Mouse (Mus musculus) mouse trophoblast stem cell (cell line): ENCODE results near the gene Cnr2.
"Not testable (repeated sequence)": the region's sequence is repeated elsewhere in the genome, so short reads cannot be mapped to it uniquely, and the experiment has no call there.

Source experiments
- in situ Hi-C, 2 experiments: fragments of 300-500 bp; cut with MseI, MboI; formaldehyde crosslinking; loops; 2 replicates in 1 of 2; 3 replicates in 1 of 2; pipeline ENCODE4 v1.15.1; 2025

Cnr2 gene

GRCm38 (mm10) chr4:135930239-135930638 is 35.0 kb downstream of the Cnr2 start:
- in situ Hi-C loops, result loop anchor here in 1 of 2 experiments (10.0 kb wide), 1 partner anchor 45 kb away; no protein-coding TSS in a partner anchor

DNA sequence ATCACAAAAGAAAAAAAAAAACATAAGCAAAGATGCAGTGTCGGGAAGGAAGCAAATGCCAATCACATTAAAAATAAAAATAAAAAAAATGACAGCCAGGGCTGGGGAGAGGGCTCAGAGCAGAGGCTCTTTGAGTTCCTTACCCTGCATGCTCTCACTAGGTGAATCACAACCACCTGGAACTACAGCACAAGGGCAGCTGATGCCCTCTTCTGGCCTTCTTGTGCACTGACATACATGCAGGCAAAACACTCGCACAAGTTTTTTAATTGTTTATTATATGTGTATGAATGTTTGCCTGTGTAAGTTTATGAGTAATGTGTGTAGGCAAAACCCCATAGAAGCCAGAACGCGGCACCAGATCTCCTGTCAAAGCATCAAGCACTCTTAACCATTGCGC is 36.6 kb downstream of the Cnr2 start:
- in situ Hi-C loops, result loop anchor here in 1 of 2 experiments (10.0 kb wide), 1 partner anchor 47 kb away; no protein-coding TSS in a partner anchor

DNA sequence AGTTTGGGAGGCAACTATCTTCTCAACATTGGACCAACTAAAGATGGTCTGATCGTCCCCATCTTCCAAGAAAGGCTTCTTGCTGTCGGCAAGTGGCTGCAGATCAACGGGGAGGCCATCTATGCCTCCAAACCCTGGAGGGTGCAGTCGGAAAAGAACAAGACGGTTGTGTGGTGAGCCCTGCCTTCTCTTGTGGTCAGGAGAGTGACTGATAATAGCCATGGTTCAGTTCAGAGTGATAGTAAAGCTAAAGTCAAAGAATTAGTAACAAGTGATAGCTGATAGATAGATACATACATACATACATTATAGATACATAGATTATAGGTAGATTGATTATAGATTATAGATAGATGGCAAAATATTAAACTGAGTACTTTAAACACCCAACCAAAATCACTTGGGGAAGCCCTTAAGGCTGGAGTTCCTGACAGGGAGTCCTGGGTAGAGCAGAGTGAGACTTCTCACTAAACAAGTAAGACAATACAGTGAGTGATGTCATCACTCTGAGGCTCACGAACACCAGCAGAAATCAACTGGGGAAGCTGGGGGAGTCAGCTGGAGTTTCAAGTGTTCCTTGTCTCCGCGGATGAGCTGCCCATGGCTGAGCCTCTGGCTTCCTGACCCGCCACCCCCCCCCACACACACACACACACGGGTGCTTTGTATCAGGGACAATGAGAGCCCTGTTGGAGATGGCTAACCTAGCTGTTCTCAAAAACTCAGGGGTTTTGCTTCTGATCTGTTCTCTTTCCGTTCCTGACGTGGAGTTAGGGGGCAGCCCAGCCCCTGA is 39.7 kb downstream of the Cnr2 start:
- in situ Hi-C loops, result loop anchor here in 1 of 2 experiments (10.0 kb wide), 1 partner anchor 50 kb away; no protein-coding TSS in a partner anchor

GRCm38 (mm10) chr4:135935502-135935901 is 40.3 kb downstream of the Cnr2 start:
- in situ Hi-C loops, result loop anchor here in 1 of 2 experiments (10.0 kb wide), 1 partner anchor 51 kb away; no protein-coding TSS in a partner anchor

DNA sequence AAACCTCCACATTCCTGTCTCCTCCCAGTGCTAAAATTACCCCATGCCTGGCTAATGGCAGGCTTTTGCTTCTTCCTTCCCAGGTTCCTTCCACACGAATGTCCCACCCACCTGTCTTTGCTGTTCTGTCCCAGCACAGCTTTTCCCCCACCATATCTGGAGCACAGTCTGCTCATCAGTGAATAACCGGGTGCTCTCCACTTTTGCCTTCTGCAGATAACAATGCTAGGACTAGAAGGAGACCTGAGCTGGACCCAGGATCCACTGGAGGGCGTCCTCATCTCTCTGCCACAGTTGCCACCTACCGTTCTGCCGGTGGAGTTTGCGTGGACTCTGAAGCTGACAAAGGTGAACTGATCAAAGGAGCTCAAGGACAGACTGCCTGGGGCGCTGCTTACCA is 43.7 kb downstream of the Cnr2 start:
- in situ Hi-C loops, result loop anchor here in 1 of 2 experiments (10.0 kb wide), 1 partner anchor 54 kb away; no protein-coding TSS in a partner anchor

- in situ Hi-C loops, result not testable (repeated sequence)
Measured at GRCm38 (mm10) chr4:135941026-135941425, 45.8 kb downstream of the Cnr2 start.

- in situ Hi-C loops, result no loop called here
Measured at GRCm38 (mm10) chr4:135942193-135942592, 47.0 kb downstream of the Cnr2 start.

DNA sequence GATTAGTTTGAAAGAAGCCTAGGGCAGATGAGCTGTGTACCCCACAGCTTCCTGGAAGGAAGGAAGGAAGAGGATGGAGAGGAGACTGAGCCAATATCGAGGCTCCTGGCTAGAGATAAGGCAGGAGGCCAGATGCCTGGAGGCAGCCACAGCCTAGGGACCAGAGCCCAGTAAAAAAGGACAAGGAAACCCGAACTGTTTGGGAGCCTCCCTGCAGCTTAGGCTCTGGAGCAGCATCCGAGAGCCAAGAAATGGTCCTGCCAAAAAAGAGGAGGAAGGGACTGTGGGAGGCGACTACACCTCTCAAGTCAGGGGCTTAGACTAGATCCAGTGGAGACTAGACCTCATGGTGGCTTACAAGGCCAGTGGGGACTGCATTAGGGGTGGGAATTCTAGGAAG is 48.2 kb downstream of the Cnr2 start:
- in situ Hi-C loops, result no loop called here

- in situ Hi-C loops, result no loop called here
Measured at GRCm38 (mm10) chr4:135945706-135946105, 50.5 kb downstream of the Cnr2 start.

DNA sequence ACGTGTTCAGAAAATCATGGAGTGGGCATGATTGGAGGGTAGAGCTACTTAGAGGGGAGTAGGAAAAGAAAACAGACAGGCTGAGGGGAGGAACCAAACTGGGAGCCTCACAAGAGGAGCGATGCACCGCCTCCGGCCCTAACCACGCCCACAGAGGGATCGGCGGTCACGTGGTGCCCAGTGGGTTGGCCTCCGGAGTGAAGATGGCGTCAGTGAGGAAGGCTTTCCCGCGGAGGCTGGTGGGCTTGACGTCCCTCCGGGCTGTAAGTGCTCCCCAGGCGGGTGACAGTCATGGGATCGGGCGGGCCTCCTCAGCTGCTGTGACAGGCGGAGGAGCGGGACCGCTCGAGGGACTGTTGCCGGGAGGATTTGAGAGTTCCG is 51.1 kb downstream of the Cnr2 start, which contains the start of gene Hmgcl:
Gene Hmgcl (plus strand): TSS at position 171 of the 381 bp plus-strand sequence.
- in situ Hi-C loops, result no loop called here

GRCm38 (mm10) chr4:135946659-135947301 is 51.6 kb downstream of the Cnr2 start:
- in situ Hi-C loops, result no loop called here

GRCm38 (mm10) chr4:135948142-135948541 is 52.9 kb downstream of the Cnr2 start:
- in situ Hi-C loops, result no loop called here

- in situ Hi-C loops, result no loop called here
Measured at GRCm38 (mm10) chr4:135949475-135949874, 54.3 kb downstream of the Cnr2 start.

DNA sequence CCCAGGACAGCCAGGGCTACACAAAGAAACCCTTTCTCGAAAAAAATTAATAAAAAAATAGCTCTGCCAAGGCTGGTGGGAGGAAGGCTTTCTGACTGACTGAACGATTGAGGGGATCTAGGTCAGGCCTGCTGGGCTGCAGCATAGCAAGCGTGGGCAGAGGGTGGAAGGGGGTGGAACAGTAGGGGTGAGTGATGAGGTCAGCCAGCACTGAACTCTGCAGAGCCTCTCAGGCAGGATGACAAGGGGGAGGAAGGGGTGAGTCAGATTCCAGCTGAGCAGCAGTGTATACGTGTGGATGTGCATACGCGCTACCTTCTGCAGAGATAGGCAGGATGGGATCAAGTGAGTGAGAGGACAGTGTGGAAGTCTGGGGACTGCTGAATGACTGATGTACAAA is 54.7 kb downstream of the Cnr2 start:
- in situ Hi-C loops, result no loop called here

GRCm38 (mm10) chr4:135950365-135950764 is 55.2 kb downstream of the Cnr2 start:
- in situ Hi-C loops, result no loop called here

DNA sequence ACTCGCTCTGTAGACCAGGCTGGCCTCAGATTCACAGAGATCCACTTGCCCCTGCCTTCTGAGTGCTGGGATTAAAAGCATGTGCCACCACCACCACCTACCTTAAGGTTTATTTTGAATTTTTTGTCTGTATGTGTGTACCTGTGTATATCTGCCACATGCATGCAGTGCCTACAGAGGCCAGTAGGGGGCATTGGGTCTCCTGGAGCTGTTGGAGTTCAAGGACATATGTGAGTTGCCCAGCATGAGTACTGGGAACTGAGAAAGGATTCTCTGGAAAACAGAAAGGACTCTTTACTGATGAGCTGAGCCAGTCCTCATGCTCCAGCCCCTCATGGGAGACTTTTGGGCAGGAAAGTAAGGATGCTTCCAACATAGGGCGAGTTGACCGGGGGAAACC is 56.3 kb downstream of the Cnr2 start:
- in situ Hi-C loops, result no loop called here

- in situ Hi-C loops, result no loop called here
Measured at GRCm38 (mm10) chr4:135953179-135953578, 58.0 kb downstream of the Cnr2 start.

DNA sequence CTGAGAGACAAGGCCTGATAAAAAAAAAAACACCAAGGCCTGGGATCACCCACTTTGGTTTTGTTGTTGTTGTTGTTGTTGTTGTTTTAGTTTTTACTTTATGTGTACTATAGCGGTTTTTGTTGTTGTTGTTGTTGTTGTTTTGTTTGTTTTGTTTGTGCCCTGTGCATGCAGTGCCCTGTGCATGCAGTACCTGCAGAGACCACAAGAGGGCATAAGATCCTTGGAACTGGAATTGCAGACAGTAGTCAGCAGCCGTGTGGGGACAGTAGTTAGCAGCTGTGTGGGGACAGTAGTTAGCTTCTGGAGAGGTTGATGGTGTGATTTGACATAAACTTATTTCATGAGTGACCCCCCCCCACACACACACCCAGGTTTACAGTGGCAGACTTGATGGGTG is 59.0 kb downstream of the Cnr2 start:
- in situ Hi-C loops, result no loop called here

DNA sequence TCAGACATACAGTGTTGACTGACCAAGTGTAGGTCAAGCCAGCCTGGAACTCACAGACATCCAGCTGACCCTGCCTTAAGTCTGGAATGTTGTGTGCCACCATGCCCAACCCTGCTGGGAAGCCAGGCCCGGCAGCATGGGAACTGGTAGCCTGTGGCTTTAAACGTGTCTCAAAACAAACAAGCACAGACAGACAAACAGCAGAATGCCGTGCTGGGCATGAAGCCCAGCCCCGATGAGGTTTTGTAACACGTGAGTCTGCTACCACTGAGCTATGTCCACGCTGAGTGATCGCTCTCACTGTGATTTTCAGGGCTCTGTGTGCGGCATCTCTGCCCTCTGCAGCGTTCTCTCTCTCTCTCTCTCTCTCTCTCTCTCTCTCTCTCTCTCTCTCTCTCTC is 60.7 kb downstream of the Cnr2 start:
- in situ Hi-C loops, result no loop called here

- in situ Hi-C loops, result no loop called here
Measured at GRCm38 (mm10) chr4:135958354-135958753, 63.2 kb downstream of the Cnr2 start.

DNA sequence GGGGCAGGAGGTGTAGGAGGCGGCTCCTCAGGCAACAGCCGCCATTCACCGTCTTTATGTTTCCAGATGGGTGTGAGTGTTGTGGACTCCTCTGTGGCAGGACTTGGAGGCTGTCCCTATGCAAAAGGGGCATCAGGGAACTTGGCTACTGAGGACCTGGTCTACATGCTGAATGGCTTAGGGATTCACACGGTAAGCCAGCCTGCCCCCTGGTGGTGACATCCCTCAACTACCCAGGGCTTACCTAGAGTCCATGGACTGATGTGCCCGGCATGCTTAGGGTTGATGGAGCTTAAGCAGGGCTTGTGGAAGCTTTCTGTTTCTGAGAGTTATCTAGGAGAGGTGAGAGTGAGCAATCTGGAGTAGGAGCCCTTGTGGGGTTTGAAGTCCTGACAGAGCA is 65.5 kb downstream of the Cnr2 start:
- in situ Hi-C loops, result no loop called here

- in situ Hi-C loops, result no loop called here
Measured at GRCm38 (mm10) chr4:135961709-135962108, 66.5 kb downstream of the Cnr2 start.

- in situ Hi-C loops, result no loop called here
Measured at GRCm38 (mm10) chr4:135962198-135962597, 67.0 kb downstream of the Cnr2 start.
